Mouse (Mus musculus) inflammation-experienced regulatory T-cells, adult 6 months (primary cell): Measurements from ENCODE around the gene 2010003K11Rik. TPM values are rescaled to one million over a fixed set of nuclear protein-coding genes. Genes with fewer than 3 reads are reported as not detected.

ENCODE experiments used
- ATAC-seq: one replicate; pipeline ENCODE4 v1.8.0; 2017
- polyA plus RNA-seq, 3 experiments: library from polyadenylated mRNA; unstranded; fragments of 100-300 nt; shearing (Covaris generic); gene quantifications; one replicate each; pipeline ENCODE4 v1.2.1; 2017

2010003K11Rik gene
- polyA plus RNA-seq, 3 experiments from 2014 or later, result not detected

DNA sequence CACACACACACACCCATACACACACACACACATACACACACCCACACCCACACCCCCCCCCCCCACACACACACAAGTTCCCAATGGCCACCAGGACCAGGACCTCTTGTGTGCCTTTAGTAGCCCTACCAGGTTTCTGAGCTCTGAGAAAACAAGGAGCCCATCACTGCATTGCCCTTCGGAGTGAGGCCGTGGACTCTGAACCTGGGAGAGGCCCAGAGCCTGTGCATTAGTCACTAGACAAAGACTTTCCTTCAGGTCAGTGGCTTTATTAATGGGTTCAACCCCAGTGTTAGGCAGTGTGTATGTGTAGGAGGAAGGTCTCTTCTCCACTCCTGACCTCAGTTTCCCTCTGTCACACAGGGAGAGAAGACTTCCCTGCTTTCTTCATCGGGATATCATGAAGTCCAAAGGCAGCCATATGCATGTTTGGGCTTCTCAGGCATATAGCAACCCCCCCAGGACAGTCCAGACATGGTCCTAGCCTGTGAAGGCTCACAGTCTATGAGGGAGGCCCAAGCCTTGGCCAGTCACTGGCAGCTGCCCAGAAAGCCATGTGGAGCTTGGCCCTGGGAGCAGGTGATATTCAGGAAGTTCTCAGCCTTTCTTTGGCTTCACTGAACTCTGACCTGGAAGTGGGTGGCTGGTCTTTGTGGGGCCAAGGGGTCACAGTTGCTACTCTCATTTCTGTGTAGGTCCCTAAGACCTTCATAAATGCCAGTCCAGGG lies 1.7 kb downstream of the 2010003K11Rik start:
- no peak for ATAC-seq

DNA sequence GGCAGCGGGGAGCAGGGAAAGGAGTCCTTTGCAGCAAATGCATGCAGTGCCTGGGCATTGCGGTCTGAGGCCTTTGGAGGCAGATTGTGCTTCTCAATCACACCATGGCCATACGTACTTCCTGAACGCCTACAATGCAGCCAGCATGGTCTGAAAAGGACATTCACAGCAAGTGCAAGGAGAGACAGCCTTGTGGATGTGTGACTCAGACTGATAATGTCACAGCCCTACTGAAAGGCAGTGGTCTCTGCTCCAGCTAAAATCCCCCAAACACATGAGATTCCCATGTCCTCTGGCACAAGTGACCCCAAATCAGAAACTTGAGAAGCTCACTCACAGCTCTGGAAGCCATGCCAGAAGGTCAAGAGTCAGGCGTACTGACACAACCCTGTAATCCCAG lies 2.6 kb downstream of the 2010003K11Rik start:
- no peak for ATAC-seq

DNA sequence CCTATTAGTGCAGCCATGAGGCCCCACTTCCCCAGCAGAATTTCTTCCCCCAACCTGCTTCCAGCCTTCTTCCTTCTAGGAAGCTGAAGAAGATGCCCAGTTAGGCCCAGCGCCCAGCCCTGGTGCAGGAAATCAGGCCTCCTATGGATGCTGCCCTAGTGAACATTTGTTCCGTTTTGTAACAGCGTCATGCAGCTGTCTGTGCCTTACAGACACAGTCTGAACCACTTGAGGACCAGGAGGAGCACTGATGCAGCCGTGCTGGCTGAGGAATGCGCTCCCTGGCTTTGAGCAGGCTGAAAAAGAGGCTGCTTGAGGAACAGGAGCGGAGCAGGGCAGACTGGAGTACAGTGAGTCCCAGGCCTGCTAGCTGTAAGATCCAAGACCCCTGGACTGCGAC lies 3.7 kb downstream of the 2010003K11Rik start:
- ATAC-seq, result no peak

DNA sequence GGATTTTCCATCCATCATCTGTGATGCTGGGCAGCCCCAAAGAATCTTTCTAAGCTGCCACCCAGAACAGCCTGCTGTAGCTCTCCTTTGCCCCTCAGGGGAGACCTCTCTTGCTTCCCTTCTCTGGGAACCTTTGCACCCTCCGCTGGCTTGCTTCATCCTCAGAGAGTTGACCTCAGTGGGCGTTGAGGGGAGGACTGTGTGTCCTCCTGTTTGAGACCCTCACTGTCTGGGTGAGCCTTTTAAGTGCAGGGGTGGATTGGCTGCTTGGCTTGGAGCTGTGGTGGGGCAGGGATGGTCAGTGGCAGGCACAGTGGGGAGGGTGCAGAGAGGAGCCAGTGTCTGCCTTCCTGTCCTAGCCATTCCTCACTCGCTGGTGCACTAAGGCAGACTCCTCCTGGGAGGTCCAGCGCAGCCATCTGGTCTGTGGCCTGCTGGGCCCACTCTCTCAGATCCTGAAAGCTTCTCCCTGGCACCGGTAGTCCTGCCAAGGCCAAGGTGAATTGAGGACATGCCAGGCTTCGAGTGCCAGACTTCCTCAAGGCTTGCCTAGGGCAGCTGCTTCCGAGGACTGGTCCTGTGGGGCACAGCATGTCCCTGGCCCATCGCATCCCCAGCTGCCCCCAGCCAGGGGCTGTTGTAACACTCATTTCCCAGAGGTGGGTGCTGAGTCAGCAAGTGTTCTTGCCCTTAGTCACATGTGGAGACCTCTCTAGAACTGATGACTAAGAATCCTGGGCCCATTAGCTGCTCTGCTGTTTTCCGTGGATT lies 5.7 kb downstream of the 2010003K11Rik start:
- ATAC-seq, result no peak

DNA sequence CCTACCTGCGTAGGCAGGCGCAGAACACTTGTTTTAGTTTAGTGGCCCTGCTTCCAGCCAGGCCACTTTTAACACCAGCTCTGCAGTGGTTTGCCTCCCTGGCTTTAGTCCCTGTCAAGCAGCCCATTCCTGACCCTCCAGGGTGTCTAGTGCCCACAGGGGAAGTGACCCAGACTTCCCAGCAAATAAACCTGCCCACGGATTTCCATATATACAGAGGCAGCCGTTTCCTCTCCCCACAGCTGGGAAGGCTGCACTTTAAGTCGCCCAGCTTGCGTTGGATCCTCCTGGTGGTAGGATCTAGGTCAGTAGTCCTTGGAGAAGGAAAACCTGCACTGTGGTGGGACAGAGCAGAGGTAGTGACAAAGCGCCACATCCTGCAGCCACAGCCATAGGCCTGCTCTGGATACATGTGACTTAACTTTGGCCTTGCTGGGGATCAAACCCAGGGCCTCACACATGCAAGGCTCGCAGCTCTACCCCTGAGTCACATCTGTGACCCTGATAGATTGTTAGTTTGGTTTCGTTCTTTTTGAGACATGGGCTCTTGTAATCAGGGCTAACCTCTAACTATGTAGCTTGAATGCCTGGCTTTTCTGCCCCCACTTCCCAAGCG lies 7.2 kb downstream of the 2010003K11Rik start:
- no peak for ATAC-seq

DNA sequence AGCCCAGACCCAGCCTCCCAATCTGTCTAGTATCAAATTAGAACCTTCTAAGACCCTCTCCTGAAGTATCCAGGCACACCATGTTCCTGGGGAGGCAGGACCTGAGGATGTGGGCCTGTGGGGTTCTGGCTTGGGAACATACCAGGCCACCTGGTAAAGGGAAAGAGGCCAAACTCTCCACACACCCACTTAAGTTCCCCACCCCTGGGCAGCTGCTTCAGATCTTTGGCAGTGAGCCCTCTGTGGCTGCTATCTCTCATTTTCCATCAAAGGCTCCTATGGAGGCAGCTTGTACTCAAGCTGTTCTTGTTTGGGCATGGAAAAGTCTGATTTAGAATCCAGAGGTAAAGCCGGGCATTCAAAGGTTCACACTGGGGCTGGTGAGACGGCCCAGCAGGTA lies 10.5 kb downstream of the 2010003K11Rik start:
- ATAC-seq, result no peak

DNA sequence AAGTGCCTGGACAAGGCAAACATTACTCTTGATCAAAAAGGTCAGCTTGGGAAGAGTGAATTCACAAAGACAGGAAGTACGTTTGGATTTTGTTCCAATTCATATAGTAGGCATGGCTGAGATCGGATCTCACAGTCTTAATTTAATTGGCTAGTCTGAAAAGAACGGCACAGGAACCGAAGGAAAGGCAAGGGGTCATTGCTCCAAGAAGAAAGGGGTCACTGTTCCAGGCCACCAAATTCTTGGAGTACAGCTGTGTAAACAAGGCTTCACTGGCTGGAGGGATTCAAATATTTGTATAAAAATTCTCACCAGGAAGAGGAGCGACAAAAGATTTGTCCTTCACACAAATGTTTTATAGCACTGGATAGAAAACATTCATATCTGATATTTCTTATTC lies 13.4 kb downstream of the 2010003K11Rik start:
- ATAC-seq, result no peak

DNA sequence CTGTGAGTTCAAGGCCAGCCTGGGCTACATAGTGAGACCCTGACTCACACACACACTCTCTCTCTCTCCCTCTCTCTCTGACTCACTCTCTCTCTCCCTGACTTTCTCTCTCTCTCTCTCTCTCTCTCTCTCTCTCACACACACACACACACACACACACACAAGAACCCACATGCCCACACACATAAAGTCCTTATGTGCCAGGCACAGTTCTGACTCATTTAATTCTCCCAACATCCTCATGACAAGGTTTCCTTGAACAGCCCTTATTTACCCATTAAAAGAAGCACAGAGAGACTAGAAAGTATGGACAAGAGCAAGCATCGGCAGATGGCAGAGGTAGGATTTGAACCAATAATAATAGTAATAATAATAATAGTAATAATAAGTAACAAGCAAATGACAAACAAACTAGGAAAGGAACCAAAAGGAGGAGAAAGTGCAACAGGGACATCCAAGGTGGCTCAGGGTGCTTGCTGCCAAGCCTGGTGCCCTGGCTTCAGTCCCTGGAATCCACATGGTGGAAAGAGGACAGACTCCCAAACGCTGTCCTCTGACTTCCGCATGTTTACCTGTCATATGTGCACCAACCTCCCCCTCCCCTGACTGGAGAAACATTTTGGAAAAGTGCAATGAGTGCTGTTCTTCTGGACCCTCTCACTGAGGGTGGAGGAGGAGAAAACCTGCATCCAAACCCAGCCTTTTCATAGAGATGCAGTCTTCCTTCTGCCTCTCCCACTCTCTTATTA lies 16.1 kb downstream of the 2010003K11Rik start:
- no peak for ATAC-seq

DNA sequence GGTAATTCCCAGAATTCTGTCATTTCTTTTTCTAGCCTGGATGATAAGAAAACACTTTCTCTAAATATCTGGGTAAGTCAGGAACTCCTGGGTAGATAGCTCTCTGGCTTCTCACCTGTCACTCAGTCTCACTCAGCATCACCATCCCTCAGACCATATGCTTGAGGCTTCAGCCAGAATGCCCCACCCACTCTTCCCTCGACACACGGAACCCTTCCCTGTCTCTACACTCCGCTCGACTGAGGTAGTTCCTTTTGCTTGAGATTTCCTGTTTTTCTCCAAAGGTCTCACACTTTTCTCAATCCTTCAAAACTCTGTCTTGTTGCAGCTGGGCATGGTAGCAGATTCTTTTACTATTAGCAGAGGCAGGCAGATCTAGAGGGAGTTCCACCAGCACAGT lies 17.1 kb downstream of the 2010003K11Rik start:
- ATAC-seq, result no peak

DNA sequence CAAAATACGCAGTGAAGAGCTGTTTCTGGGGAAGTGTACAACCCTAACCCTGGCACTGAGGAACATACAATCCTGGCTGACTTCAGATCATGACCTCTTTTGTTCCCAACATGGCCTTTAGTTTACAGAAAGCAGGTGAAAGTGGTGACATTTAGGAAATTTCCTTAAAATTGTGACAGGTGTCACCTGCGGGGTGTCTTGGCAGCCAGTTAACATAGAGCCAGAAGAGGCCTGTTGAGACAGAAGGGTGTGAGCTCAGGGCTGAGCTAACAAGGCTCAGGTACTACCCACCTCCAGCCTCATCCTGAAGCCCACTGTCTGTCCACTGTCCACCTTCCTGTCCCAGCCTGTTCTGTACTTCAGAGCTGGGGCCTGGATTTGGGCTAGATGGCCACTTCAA lies 18.3 kb downstream of the 2010003K11Rik start:
- ATAC-seq, result no peak

DNA sequence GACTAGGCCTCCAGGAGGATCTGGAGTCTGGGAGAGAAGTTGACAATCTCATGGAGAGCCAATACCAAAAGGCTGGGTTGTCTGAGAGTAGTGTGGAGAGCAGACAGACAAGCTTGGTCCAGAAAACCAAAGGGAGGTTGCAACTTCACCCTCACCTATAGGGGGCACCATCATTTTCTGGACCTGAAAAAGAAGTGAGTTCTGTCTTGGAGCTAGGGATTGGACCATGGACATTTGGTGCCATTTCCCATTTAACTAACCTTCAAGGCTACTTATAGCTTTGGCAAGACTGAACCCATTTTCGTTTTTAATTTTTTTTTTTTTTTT lies 20.2 kb downstream of the 2010003K11Rik start:
- ATAC-seq, result no peak

DNA sequence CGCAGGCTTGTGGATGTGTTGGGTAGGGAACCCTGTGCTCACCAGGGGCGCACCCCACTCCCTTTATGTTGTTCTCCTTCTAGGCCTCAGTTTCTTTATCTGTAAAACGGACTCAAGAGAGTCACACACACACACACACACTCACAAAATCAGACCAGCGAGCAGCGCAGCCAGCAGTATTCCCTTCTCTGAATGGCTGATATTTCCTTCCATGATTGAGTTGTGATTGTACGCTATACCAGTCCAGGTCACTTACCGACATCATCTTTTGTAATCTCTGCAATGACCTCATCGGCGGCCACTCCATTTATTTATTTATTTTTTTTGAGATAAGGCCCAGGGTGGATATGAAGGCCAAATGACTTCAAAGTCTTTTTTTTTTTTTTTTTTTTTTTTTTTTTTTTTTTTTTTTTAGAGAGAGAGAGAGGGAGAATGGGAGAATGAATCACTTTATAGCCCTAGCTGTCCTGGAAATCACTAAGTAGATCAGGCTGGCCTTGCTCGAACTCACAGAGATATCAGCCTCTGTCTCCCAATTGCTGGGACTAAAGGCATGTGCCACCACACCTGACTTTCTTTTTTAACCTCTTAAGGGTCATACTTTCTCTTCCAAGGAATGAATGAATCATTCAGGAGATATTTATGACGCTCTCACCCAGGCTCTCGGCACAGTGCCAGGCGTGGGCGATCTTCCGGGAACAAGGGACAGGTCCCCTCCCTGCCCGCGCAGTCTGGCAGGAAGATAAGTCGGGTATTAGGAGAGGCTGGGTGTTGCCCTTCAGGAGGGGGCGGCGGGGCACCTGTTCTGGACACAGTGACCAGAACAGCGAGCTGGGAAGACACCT lies 20.8 kb downstream of the 2010003K11Rik start, which contains the start of gene Syt12:
Gene Syt12, minus strand, starts transcription at position 103 of the 845 bp plus-strand sequence.
- ATAC-seq, result no peak

DNA sequence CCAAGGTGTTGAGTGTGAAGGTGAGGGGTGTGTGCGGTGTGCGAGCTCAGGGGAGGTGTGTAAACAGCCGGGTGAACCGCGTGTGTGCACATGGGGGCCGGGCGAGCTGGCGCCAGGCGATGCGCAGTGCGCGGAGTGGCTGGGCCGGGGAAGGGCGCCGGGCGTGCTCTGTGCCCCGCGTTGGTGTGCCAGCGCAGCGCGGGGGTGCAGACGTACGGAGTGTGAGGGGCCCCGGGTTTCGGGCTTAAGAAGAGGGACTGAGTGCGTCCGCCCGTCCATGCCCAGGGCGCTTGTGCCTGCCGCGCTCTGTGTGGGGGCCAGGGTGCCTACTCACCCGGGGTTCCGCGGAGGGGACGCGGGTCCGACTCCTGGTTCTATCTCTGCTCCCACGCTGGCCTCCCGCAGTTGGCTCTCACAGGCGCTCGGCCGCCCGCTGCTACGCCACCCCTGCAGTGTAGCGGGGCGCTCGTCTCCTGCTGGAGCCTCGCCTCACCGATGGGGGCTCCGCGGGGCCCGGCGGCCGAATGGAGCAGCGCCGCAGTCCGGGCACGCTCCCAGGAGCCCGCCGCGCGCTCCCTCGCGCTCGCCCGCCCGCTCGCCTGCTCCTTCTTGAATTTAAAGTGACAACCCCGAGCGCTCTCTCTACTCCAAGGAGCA lies 21.7 kb downstream of the 2010003K11Rik start:
- ATAC-seq, result no peak

DNA sequence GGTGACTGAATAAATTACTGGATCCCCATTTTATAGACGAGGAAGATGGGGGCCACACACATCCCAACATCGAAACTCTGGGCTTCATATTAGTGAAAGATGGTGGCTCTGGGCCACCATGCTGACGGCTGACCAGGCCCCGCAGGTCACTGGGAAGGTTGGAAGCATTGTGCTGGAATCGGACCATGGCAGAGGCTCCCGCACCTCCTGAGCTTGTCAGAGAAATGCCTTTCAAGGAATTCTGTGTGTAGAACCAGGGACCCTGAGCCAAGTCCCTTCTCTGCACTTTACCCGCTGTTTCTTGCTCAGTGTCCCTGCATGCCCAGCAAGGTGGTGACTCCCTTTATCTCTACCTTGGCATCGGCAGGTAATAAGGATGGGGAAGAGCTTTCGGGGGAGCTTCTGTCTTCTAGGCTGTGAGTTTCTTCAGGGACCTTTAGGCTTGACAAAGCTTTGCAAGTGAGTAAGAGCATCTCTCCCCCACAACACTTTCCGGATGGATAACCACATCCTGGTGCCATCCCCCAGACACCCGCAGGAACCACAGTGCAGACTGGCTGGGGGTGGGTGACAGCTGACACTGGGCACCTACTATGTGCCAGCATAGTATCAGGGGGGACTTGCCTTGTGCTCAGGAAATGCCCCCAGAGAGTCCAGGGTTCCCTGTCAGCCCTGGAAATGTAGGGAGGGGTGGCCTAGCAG lies 23.0 kb downstream of the 2010003K11Rik start:
- peak; percentile 63 for ATAC-seq

DNA sequence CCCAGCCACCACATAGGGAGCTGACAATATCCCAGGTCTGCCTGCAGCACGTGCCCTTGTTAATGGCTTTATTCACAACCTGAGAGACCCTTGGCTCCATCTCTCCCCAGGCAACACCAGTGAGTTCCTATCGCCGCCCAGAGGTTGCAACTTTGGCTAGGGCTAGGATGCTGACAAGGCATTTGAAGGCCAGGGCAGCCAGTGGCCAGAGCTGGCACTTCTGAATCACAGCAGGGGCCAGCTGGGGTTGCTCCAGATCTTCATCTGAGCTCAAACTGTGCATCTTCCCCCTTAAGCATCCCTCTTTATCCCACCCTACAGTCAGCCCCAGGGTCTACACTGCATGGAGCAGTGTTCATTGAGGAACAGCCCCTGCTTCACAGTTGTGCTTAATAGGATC lies 23.6 kb downstream of the 2010003K11Rik start:
- no peak for ATAC-seq

DNA sequence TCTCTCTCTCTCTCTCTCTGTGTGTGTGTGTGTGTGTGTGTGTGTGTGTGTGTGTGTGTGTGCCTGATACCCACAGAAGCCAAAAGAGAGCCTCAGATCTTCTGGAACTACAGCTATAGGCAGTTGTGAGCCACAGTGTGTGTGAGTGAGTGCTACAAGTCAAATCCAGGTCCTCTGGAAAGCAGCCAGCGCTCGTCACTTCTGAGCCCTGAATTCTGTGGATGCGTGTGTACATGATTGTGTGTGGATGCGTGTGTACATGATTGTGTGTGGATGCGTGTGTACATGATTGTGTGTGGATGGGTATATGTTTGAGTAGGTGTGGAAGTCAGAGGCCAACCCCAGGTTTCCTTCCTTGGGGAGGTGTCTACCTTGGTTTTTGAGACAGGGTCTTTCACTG lies 24.8 kb downstream of the 2010003K11Rik start:
- no peak for ATAC-seq

DNA sequence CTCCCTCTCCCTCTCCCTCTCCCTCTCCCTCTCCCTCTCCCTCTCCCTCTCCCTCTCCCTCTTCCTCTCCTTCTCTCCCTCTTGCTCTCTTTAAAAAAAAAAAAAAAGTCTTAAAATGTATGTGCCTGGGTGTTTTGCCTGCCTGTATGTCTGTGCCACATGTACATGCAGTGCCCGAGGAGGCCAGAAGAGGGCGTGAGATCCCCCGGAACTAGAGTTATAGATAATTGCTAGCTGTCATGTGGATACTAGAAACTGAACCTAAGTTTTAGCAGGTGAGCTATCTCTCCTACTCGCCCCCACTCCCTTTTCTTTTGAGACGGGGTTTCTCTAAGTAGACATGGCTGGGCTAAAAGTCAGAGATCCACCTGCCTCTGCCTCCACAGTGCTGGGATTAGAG lies 30.0 kb downstream of the 2010003K11Rik start:
- no peak for ATAC-seq

DNA sequence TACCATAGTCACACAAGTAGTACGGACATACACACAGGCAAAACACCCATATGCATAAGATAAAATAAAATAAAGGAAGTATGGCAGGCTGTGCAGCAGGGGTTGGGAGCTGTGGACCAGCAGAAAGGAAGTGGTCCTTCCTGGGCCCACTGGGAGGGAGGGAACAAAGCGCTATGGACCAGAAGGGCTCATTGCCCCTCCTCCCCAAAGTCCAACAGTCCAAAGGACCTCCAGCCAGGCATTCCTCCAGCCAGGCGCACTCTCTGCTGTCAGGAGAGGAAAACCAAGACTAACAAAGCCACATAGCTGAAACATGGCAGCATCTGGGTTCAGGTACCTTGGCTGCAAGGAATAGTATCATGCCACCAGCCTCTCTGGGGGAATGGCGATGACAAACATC lies 33.7 kb downstream of the 2010003K11Rik start:
- ATAC-seq, result no peak

DNA sequence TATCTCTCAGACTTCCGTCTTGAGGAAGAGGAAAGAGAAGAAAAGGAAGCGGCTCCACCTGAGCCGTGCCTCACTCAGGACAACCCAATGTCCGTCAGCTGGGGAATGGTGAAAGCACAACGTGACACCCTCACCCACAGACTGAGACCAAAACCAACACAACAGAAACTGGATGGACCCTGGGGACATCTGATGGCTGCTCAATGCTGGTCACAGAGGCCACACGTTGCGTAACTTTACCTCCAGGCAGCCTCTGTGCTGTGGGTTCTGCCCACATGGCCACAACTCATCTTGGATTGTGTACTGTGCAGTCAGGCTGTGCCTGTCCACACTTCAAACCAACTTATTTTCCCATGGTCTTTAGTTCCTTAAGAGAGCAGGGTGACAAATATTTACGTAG lies 36.4 kb downstream of the 2010003K11Rik start:
- ATAC-seq, result no peak

DNA sequence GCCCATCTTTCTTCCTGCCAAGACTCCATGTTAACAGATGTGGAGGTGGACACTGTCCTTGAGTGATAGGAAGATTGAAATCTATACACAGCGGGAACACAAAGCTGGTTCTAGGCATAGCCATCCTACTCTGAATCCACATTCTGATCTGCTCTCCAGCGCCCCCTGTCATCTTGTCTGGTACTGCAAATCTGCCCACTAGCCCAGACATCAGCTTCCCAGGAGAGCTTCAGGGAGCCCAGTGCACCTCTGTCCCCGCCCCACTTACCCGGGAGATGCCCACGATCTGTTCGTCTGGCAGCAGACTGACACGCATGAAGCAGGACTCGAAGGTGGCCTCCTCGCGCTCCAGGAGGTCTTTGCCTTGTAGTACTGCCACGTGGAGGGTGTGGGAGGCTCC lies 42.2 kb downstream of the 2010003K11Rik start:
- ATAC-seq, result no peak
